Mouse (Mus musculus): ENCODE data around the gene Prkab2. TPM values are rescaled to one million over a fixed set of nuclear protein-coding genes. Genes with fewer than 3 reads are reported as not detected.

The Prkab2 gene
- polyA plus RNA-seq, 1 experiment from 2014 or later: 5.3 TPM

DNA sequence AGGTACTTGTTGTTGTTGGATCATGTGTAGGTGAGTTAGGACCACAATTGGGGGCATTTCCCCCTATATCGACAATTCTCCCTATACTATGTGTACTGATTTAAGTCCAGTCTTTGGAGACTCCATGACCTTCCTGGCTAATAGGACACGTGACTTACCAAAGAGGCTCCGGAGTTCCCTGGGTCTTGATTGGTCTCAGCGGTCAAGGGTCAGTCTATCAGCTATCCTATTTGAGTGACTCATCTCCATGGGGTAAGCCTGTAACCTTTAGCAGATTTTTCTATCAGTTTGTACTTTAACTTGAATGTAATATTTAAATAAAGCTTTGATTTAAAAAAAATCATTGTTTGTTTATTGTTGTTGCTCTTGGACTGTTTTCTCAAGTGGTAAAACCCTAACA, 37.3 kb upstream of the Prkab2 start:
- no peak overlapping the region for H3K4me3 ChIP-seq (ENCODE audit: low read depth, low read length)
- H3K9ac ChIP-seq (ENCODE audit: low read length): no peak overlapping the region
- no peak overlapping the region for H3K27ac ChIP-seq (ENCODE audit: low read depth, low read length)
- H3K9me3 ChIP-seq (replicated peaks; ENCODE audit: control insufficient read depth, low read length): no peaks in the 10 kb centered on the region
- H3K36me3 ChIP-seq (ENCODE audit: control insufficient read depth, insufficient read depth, low read length): no peaks in the 10 kb centered on the region
- H3K4me2 ChIP-seq (ENCODE audit: low read length): no peak overlapping the region
- WGBS: 95% methylated on average over 4 of the region's 4 CpGs
- no peaks in the 10 kb centered on the region for H3K27me3 ChIP-seq (replicated peaks; ENCODE audit: control insufficient read depth, insufficient read depth, low read length)
- ATAC-seq (no peak), DNase-seq (ENCODE audit: low spot score) (no peak)
- no peaks in the 10 kb centered on the region for H3K4me1 ChIP-seq (ENCODE audit: control insufficient read depth, insufficient read depth, low read length)

DNA sequence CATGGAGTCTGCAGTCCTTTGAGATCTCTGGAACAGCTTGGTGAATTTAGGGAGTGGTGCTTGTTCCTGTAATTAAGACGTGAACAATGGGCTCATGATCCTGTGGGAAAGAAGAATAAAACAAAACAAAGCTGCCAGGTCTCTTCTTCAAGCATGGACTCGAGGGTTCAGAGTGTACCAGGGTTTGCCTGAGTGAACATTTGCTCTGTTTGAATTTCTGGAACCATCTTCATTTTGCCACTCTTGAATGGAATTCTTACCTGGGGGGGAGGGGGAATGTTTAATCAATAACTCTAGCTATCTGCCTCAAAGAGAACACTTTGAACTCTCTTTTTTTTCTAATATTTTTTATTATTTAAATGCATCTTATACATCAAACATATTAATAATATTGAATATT, 33.4 kb upstream of the Prkab2 start:
- Histone ChIP-seq H3K4me3 (ENCODE audit: low read depth, low read length) (no peak overlapping the region), H3K4me2 (ENCODE audit: low read length) (no peak overlapping the region), H3K27me3 (replicated peaks; ENCODE audit: control insufficient read depth, insufficient read depth, low read length) (no peaks in the 10 kb centered on the region), H3K9ac (ENCODE audit: low read length) (no peak overlapping the region), H3K36me3 (ENCODE audit: control insufficient read depth, insufficient read depth, low read length) (no peaks in the 10 kb centered on the region), H3K9me3 (replicated peaks; ENCODE audit: control insufficient read depth, low read length) (no peaks in the 10 kb centered on the region), H3K27ac (ENCODE audit: low read depth, low read length) (no peak overlapping the region), H3K4me1 (ENCODE audit: control insufficient read depth, insufficient read depth, low read length) (no peaks in the 10 kb centered on the region)
- DNase-seq (ENCODE audit: low spot score) (no peak), ATAC-seq (no peak)
- 33% methylated on average over 2 of the region's 2 CpGs for WGBS

DNA sequence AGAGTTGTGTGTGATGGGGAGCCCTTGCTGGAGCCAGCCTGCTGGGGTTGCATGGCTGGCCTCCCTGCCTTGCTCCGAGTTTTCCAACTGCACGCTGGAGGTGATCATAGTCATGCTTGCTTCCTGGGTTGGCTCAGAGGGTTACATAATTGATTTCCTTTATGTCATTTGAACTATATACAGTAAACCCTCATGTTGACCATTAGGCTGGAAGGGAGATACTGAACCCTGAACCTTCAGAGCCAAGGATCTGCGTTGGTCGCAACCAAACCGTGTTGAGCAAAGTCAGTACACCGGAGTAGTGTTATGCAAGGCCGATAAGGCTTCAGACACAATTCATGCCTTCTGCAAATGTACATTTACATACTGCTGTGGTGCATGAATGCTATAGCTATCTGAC, 30.1 kb upstream of the Prkab2 start:
- no peak for ATAC-seq
- H3K27ac ChIP-seq (ENCODE audit: low read depth, low read length): no peak overlapping the region
- WGBS: 86% methylated on average over 7 of the region's 7 CpGs

DNA sequence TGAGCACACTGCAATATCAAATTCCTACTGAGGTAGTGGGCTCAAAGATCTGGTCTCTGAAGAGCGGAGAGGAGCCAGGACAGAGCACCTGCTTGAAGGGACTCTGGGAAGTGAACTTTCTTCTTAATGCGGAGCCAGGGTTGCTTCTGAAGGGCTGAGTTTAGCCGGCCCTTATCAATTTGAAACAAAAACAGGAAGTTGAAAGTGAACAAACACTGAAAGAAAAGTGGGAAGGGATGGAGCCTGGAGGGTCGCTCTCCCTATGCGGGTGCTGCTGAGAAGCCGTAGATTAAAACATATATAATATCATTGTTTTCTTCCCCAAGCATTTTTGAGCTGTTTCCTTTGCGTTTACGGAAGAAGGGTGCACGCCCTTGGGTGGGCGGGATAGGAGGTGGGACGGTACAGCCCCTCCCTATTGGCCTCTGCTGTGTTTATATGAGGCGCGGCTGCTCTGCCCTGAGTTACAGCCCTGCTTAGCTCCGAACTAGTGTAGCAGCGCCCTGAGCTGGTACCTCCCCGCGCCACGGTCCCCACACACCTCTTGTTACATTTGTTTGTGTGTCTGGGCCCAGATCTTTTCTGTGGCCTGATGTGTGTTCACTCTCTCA, 29.5 kb upstream of the Prkab2 start, which contains the start of gene Fmo5:
Fmo5 (plus strand) TSS at position 414 of the 611 bp plus-strand sequence.
- 8% methylated on average over 18 of the region's 18 CpGs for WGBS
- Histone ChIP-seq H3K9me3 (replicated peaks; ENCODE audit: control insufficient read depth, low read length) (no peaks in the 10 kb centered on the region), H3K36me3 (ENCODE audit: control insufficient read depth, insufficient read depth, low read length) (no peaks in the 10 kb centered on the region), H3K9ac (ENCODE audit: low read length) (peak within 1 kb of the TSS; percentile 47; the same call in 1 of the 2 replicates), H3K27ac (ENCODE audit: low read depth, low read length) (no peak within 1 kb of the TSS), H3K4me3 (ENCODE audit: low read depth, low read length) (peak within 1 kb of the TSS; percentile 23), H3K27me3 (replicated peaks; ENCODE audit: control insufficient read depth, insufficient read depth, low read length) (no peaks in the 10 kb centered on the region), H3K4me1 (ENCODE audit: control insufficient read depth, insufficient read depth, low read length) (no peaks in the 10 kb centered on the region), H3K4me2 (ENCODE audit: low read length) (peak within 1 kb of the TSS; percentile 47)
- ATAC-seq: peak; percentile 63; the same call in 1 of the 2 replicates
- peak; percentile 11 for DNase-seq (ENCODE audit: low spot score)

More for the DNA sequence above, 30.1 kb upstream of the Prkab2 start:
- Histone ChIP-seq H3K4me1 (ENCODE audit: control insufficient read depth, insufficient read depth, low read length) (no peaks in the 10 kb centered on the region), H3K4me2 (ENCODE audit: low read length) (peak overlapping the region; percentile 47; the same call in 1 of the 2 replicates), H3K27me3 (replicated peaks; ENCODE audit: control insufficient read depth, insufficient read depth, low read length) (no peaks in the 10 kb centered on the region), H3K4me3 (ENCODE audit: low read depth, low read length) (no peak overlapping the region), H3K36me3 (ENCODE audit: control insufficient read depth, insufficient read depth, low read length) (no peaks in the 10 kb centered on the region), H3K9ac (ENCODE audit: low read length) (no peak overlapping the region), H3K9me3 (replicated peaks; ENCODE audit: control insufficient read depth, low read length) (no peaks in the 10 kb centered on the region)
- DNase-seq (ENCODE audit: low spot score): no peak

DNA sequence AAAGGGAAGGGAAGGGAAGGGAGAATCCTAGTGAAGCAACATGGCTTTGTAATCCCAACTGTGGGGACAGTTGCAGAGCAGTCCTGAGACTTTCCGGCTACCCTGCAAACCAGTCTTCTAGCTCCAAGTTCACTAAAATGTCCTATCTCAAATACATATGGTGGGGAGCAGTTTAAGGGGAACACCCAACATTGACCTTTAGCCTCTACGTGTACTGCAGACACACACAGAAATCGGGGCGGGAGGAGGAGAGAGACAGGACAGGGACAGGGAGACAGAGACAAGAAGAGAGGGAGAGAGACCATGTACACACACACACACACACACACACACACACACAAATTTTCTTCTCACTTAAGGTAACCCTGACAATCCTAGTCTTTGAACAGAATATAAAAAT, 28.1 kb upstream of the Prkab2 start:
- no peak for ATAC-seq
- Histone ChIP-seq H3K36me3 (ENCODE audit: control insufficient read depth, insufficient read depth, low read length) (no peaks in the 10 kb centered on the region), H3K4me1 (ENCODE audit: control insufficient read depth, insufficient read depth, low read length) (no peaks in the 10 kb centered on the region), H3K4me2 (ENCODE audit: low read length) (no peak overlapping the region), H3K9me3 (replicated peaks; ENCODE audit: control insufficient read depth, low read length) (no peaks in the 10 kb centered on the region), H3K27ac (ENCODE audit: low read depth, low read length) (no peak overlapping the region), H3K27me3 (replicated peaks; ENCODE audit: control insufficient read depth, insufficient read depth, low read length) (no peaks in the 10 kb centered on the region), H3K9ac (ENCODE audit: low read length) (no peak overlapping the region), H3K4me3 (ENCODE audit: low read depth, low read length) (no peak overlapping the region)
- WGBS: 94% methylated on average over 4 of the region's 4 CpGs
- DNase-seq (ENCODE audit: low spot score): no peak

DNA sequence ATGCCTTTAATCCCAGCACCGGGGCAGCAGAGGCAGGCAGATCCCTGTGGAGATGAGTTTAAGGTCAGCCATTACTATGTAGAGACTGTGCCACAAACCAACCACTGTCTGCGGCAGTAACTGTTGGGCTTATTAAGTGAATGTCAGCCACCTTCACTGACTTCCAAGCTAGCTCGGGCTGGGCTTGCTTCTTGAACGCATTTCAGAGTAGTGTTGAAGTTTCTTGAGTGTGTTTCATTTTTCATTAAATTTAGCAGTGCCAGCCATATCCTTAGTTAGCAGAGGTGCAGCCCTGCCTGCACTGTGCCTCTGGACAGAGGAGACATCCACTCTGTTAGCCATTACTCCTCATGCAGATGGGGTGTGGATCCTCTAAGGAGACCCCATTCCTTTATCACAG, 27.2 kb upstream of the Prkab2 start:
- Histone ChIP-seq H3K27me3 (replicated peaks; ENCODE audit: control insufficient read depth, insufficient read depth, low read length) (no peaks in the 10 kb centered on the region), H3K9ac (ENCODE audit: low read length) (no peak overlapping the region), H3K27ac (ENCODE audit: low read depth, low read length) (no peak overlapping the region), H3K4me2 (ENCODE audit: low read length) (no peak overlapping the region), H3K4me3 (ENCODE audit: low read depth, low read length) (no peak overlapping the region), H3K36me3 (ENCODE audit: control insufficient read depth, insufficient read depth, low read length) (no peaks in the 10 kb centered on the region), H3K9me3 (replicated peaks; ENCODE audit: control insufficient read depth, low read length) (no peaks in the 10 kb centered on the region), H3K4me1 (ENCODE audit: control insufficient read depth, insufficient read depth, low read length) (no peaks in the 10 kb centered on the region)
- DNase-seq (ENCODE audit: low spot score) (no peak), ATAC-seq (no peak)
- WGBS: 93% methylated on average over 4 of the region's 4 CpGs

DNA sequence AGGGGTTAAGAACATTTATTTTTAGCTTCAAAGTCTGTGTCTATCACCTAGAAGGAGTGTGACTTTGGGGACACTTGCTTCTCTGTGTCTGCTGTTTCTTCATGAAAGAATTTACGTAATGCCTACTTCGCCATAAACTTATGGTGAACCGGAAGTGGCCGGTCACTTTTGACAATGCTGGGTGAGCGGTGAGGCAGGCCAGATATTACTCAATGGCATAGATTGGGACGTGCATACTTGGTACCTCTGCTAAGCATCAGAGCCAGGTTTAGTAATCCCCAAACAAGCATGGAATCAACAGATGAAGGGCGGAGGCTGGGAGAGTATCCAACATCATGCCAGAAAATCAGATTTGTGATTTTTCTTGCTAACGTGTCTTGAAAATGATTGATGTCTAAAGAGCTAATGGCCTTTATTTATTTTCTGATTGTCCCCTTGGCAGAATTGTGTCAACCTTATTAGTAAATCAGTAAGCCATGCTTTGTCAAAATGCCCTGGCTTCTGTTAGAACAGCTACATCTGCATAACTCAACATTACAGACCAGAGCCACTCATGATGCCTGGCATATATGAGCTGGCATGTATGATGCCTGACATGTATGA, 26.6 kb upstream of the Prkab2 start:
- Histone ChIP-seq H3K27me3 (replicated peaks; ENCODE audit: control insufficient read depth, insufficient read depth, low read length) (no peaks in the 10 kb centered on the region), H3K4me2 (ENCODE audit: low read length) (no peak overlapping the region), H3K36me3 (ENCODE audit: control insufficient read depth, insufficient read depth, low read length) (no peaks in the 10 kb centered on the region), H3K4me1 (ENCODE audit: control insufficient read depth, insufficient read depth, low read length) (no peaks in the 10 kb centered on the region), H3K9ac (ENCODE audit: low read length) (no peak overlapping the region), H3K27ac (ENCODE audit: low read depth, low read length) (no peak overlapping the region), H3K4me3 (ENCODE audit: low read depth, low read length) (no peak overlapping the region), H3K9me3 (replicated peaks; ENCODE audit: control insufficient read depth, low read length) (no peaks in the 10 kb centered on the region)
- ATAC-seq (no peak), DNase-seq (ENCODE audit: low spot score) (no peak)
- WGBS: 87% methylated on average over 8 of the region's 8 CpGs

DNA sequence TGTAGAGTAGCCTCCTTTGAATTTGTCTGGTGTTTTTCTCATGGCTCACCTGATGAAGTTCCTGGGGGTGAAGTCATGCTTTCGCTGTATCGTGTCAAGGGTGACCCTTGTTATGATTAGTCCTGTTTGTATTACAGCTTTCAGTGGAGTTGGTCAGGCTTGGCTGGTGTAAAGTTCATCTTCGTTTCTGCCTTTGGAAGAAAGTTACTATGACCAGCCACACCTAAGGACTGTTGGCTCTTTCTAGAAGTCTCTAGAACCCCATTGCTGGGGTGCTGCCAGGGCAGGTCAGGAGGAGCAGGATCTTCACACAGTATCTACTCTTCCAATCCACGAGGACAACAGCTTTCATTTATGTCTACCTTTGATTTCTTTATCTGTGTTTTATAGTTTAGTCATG, 24.5 kb upstream of the Prkab2 start:
- Histone ChIP-seq H3K27me3 (replicated peaks; ENCODE audit: control insufficient read depth, insufficient read depth, low read length) (no peaks in the 10 kb centered on the region), H3K9ac (ENCODE audit: low read length) (no peak overlapping the region), H3K4me2 (ENCODE audit: low read length) (no peak overlapping the region), H3K36me3 (ENCODE audit: control insufficient read depth, insufficient read depth, low read length) (no peaks in the 10 kb centered on the region), H3K27ac (ENCODE audit: low read depth, low read length) (no peak overlapping the region), H3K4me3 (ENCODE audit: low read depth, low read length) (no peak overlapping the region), H3K4me1 (ENCODE audit: control insufficient read depth, insufficient read depth, low read length) (no peaks in the 10 kb centered on the region), H3K9me3 (replicated peaks; ENCODE audit: control insufficient read depth, low read length) (no peaks in the 10 kb centered on the region)
- ATAC-seq: no peak
- no peak for DNase-seq (ENCODE audit: low spot score)
- WGBS: 85% methylated on average over 4 of the region's 4 CpGs

DNA sequence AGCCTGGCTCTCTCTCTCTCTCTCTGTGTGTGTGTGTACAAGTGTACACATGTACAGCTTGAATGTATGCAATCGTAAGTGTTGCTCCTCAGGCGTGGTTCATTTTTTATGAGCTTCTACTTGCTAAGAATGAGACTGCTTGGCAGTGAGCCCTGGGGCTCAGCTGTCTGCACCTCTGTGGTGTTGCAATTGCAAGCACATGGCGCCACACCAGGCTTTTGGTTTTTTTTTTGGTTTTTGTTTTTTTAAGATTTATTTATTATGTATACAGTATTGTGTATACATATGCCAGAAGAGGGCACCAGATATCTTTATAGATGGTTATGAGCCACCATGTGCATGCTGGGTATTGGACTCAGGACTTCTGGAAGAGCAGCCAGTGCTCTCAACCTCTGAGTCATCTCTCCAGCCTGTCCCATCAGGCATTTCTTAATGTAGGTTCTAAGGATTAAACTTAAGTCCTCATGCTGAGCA, 23.7 kb upstream of the Prkab2 start:
- WGBS: 75% methylated on average over 3 of the region's 3 CpGs
- Histone ChIP-seq H3K4me2 (ENCODE audit: low read length) (no peak overlapping the region), H3K9me3 (replicated peaks; ENCODE audit: control insufficient read depth, low read length) (no peaks in the 10 kb centered on the region), H3K9ac (ENCODE audit: low read length) (no peak overlapping the region), H3K4me3 (ENCODE audit: low read depth, low read length) (no peak overlapping the region), H3K27ac (ENCODE audit: low read depth, low read length) (no peak overlapping the region), H3K27me3 (replicated peaks; ENCODE audit: control insufficient read depth, insufficient read depth, low read length) (no peaks in the 10 kb centered on the region), H3K4me1 (ENCODE audit: control insufficient read depth, insufficient read depth, low read length) (no peaks in the 10 kb centered on the region), H3K36me3 (ENCODE audit: control insufficient read depth, insufficient read depth, low read length) (no peaks in the 10 kb centered on the region)
- DNase-seq (ENCODE audit: low spot score) (peak; percentile 39), ATAC-seq (no peak)

All from forebrain, embryonic 14.5 days (tissue).